Mouse (Mus musculus): ENCODE measurements at regions not wholly inside any gene's neighbourhood (a gene's known extent, or its start where the extent isn't known, plus 50 kb on each side); places are given as distances from the start of the nearest gene placed in this dataset.

DNA sequence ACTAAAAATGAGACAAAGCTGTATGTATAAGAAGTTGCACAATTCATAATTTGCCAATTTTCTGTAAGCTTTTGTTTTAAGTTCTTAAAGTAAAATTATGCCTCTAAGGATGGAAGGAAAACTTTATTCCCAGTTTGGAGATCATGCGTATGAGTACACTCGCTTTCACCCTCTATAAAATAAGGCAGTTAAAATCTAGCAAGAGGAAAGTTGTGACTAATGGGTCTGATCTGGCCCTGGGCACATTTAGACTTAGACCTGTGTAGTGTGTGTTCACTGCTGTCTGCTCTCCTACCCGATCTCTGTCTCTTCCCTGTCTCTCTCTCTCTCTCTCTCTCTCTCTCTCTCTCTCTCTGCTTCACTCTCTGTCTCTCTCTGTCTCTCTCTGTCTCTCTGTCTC is 51.9 kb upstream of the Daam1 start:
- TF ChIP-seq POLR2A (IDR thresholded peaks at IDR 0.05; ENCODE audit: insufficient read depth, low read depth, low read length) (no peak), CTCF (IDR thresholded peaks at IDR 0.05) (no peak), EP300 (IDR thresholded peaks at IDR 0.05; ENCODE audit: insufficient read depth, low read depth, low read length) (no peak)
